Mouse (Mus musculus): ENCODE data around the gene Dgke.
"Not testable (repeated sequence)": the region's sequence is repeated elsewhere in the genome, so short reads cannot be mapped to it uniquely, and the experiment has no call there.

Gene Dgke

DNA sequence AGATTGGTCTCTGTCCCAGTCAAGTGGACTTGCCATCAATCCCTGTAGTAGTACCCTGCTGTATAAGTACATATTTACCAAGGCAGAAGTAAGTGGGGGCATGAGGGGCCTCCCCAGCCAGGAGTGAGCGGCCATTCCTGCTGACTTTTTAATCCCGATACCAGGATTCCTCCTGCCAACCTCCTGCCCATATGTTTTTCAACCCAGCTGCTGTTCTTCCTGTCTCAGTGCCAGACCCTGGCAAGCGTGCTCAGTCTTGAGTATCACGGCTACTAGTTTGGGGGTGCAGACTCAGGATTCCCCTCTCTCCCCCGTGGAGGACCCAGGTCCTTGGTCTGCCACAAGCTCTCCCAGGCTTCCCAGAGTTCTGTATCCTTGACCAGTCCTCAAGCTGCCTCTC lies 64.0 kb downstream of the Dgke start:
- DNase-seq (ENCODE audit: extremely low spot score), result no peak

DNA sequence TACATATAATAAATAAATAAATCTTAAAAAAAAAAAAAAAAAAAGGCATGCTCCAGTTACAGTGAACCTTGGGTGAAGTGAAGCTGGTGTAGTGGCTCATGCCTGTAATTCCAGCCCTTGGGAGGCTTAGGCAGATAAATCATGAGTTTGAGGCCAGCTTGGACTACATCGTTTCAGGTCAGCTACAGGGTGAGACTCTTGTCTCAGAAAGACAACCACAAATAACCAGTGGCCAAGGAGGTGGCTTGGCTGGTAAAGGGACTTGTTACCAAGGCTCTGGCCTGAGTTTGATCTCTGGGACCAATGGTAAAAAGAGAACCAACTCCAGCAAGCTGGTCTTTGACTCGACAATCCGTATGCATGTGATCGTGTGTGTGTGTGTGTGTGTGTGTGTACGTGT lies 64.6 kb downstream of the Dgke start:
- no peak for DNase-seq (ENCODE audit: extremely low spot score)

DNA sequence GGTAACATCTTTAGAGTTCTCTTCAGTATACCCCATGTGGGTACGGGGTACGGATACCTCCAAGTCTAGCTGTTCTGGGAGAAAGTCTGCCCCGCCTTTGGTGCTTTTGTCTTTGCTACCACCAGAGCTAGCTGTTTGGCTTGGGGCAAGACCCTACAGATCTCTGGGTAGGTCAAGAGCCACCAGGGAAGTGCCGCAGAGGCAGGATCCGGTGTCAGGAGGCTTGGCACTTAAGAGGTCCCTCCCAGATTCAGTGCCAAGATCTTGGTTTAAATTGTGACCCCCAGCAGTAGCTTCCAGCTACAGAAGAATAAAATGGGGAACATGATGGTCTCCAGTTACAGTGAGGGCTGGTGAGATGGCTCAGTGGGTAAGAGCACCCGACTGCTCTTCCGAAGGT lies 65.1 kb downstream of the Dgke start:
- no peak for DNase-seq (ENCODE audit: extremely low spot score)

DNA sequence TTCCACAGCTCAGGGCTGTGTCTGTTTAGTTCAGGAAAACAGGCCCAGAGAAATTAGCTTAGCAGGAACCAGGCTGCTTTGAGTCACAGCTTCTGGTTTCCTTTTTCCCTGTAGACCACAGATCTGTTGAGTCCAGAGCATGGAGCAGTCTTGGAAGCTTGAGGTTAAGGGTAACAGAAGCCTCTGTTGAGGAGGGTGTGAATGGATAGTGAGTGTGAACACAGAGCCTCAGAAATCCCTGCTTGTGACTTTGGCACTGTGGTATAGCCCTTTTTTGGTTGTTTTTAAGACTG lies 66.2 kb downstream of the Dgke start:
- no peak for DNase-seq (ENCODE audit: extremely low spot score)

DNA sequence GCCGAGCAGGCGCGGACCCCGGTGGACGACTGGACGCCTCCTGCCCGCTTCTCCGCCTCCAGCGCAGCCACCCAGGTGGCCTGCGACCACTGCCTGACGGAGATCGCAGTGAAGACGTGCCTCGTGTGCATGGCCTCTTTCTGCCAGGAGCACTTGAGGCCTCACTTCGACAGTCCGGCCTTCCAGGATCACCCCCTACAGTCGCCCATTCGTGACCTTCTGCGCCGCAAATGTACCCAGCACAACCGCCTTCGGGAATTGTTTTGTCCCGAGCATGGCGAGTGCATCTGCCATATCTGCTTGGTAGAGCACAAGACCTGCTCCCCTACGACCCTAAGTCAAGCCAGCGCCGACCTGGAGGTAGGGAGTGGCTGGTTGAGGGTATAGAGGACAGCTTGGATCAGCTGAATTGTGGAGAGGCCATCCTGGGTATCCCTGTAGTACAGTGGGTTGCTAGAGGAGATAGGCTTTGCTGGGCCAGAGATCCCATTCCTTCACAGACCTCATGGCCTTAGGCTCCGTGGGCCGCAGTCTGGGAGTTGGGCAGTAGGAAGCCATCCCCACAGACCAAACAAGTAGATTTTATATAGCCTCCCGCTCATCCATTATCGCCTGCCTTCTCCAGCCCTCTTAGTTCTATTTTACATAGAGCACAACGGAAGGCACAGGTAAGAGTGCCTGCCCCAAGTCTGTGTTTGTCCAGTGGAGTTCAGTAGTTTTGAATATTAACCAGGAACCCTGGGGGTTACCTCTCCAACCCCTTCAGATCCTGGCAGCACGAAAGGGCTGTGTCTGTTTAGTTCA lies 66.7 kb downstream of the Dgke start:
- no peak for DNase-seq (ENCODE audit: extremely low spot score)

DNA sequence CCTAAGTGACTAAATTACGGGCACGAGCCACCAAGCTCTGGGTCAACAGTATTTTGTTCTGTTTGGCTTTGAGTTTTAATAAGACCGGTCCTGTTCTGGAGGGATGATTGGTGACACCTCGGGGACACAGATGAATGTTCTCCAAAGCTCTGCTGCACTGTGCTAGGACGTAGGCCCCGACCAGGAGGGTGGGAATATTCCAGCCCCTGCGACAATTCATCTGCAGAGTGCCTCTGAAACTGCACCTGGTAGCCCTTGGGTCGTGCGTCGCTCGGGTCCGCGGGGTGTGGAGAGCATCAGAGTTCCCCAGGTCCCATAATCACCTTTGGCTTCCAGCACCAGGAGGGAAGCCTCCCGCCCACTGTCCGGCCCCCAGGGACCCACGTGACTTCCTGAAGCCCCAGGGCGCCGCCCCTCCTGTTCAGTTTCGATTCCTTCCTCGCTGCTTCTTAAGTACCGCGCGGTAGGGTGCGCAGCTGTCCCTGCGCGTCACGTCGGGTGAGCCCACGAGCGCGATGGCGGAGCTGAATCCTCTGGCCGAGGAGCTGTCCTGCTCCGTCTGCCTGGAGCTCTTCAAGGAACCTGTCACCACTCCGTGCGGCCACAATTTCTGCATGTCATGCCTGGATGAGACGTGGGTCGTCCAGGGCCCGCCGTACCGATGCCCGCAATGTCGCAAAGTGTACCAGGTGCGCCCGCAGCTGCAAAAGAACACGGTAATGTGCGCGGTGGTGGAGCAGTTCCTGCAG lies 67.5 kb downstream of the Dgke start, which contains the start of gene Trim25:
Trim25 (plus strand) TSS at position 403 of the 749 bp plus-strand sequence.
- peak; percentile 68 for DNase-seq (ENCODE audit: extremely low spot score)

DNA sequence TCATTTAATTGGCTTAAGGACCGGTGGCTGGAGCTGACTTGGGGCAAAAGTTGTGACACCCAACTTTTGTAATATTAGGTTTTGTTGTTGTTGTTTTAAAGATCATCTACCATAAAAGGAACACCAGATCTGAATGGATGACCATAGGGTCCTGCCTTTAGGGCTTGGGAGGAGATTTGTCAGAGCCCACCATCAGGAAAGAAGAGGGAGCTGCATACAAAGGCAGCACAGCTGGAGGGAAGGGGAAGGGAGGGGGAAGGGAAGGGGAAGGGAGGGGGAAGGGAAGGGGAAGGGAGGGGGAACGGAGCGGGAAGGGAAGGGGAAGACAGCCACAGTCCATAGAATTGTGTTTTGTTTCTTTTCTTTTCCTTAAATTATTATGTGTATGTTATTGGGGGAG lies 68.2 kb downstream of the Dgke start:
- no peak for DNase-seq (ENCODE audit: extremely low spot score)

DNA sequence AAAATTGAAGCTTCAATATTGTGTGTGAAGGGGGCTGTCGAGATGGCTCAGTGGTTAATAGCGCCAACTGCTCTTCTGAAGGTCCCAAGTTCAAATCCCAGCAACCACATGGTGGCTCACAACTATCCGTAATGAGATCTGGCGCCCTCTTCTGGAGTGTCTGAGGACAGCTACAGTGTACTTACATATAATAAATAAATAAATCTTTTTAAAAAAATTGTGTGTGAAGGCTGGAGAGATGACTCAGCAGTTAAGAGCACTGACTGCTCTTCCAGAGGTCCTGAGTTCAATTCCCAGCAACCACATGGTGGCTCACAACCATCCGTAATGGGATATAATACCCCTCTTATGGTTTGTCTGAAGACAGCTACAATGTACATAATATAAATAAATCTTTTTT lies 69.3 kb downstream of the Dgke start:
- DNase-seq (ENCODE audit: extremely low spot score), result not testable (repeated sequence)

DNA sequence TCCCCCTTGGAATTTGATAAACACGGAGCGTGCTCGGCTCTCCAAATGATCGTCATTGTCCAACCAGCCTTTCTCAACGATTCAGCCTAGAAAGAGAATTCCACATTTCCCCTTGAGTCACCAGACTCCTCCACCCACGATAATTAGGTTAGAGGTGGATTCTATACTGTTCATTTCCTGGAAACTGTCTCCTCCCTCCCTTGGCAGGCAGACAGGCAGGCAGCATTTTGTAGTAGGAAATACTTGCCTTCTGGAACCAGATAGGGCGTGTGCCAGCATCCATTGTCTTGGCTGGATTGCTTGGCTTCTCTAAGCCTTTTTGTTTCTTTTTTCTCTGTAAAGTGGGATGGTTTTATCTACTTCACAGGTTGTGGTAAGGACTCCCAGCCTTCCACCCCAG lies 70.2 kb downstream of the Dgke start:
- no peak for DNase-seq (ENCODE audit: extremely low spot score)

DNA sequence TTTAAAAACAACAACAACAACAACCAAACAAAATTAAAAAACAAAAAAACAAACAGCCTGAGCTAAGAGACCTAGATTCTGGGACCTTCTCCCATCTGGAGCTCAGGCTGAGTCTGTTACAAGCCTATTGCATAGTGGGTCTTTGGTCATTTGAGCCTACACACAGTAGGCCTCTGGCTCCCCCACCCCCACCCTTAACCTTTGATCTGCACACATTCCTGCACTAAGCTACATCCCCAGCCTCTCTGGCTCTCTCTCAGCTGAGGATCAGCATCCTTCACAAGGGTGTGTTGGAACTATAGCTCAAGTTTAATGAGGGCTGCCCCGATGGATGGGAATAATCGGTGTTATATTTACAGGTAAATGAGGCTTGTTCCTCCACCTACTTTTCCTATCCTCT lies 71.0 kb downstream of the Dgke start:
- no peak for DNase-seq (ENCODE audit: extremely low spot score)

DNA sequence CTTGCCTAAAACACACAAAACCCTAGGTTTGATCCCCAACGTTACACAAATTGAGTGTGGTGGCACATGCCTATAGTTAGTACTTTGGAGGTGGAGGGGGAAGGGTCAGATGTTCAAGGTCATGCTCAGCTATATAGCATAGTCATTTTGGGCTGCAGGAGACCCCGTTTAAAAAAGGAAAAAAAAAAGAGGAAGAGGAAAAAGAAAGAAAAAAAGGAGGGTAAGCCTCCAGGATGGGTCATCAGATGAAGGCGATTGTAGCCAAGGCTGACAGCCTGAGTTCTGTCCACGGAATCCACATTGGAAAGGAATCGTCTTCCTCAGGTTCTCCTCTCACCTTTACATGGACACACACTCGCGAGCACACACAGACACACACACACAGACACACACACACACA lies 72.2 kb downstream of the Dgke start:
- no peak for DNase-seq (ENCODE audit: extremely low spot score)

DNA sequence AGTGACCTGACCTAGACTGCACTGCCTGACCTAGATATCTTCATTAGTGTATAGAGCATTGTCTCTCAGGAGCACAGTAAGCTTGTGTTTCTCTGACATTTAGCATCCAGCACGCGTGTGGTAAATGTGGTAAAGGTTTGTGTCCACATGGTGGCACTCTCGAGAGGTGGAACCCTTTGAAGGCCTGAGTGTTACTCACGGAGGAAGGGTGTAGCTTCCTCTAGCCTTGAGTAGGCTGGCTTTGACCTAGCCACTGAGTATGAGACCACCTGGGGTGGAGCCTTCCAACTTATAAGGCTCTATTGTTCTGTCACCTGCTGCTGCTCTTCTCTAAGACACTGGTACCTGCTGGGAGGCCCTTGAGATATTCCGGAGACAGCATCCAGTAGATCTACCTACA lies 73.0 kb downstream of the Dgke start:
- no peak for DNase-seq (ENCODE audit: extremely low spot score)

DNA sequence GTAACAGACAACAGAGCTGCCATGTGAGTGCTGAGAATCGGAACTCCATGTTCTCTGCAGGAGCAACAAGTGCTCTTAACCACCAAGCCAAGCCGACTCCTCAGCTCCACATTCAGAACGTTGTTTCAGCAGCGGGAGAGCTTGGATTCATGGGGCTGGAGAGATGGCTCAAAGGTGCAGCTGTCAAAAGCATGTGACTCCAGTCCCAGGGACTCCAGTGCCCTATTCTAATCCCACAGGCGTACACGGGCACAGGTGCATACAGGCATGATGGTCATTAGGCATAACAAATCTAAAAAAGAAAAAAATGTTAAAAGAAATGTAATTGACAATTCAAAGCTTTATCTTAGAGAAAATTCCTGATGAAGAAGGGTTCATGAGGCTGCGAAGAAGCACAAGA lies 73.5 kb downstream of the Dgke start:
- DNase-seq (ENCODE audit: extremely low spot score), result no peak

DNA sequence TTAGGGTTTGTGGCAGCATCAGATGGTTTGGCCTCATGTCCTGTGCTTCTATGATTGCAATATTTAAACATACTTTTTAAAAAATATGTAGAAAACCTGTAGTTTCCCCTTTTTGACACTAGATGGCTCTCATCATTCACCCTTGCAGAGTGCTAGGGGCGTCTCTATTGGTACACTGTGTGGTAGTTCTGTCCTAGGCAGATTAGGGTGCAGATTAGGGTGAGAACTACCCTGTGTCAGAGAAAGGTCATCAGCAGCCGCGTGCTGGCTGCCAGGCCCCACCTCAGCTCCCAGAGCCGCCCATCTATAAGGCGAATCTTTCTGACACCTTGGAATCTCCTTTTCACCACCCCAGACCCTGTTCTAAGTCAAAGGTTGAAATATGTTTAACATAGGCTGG lies 77.1 kb downstream of the Dgke start:
- DNase-seq (ENCODE audit: extremely low spot score), result no peak

DNA sequence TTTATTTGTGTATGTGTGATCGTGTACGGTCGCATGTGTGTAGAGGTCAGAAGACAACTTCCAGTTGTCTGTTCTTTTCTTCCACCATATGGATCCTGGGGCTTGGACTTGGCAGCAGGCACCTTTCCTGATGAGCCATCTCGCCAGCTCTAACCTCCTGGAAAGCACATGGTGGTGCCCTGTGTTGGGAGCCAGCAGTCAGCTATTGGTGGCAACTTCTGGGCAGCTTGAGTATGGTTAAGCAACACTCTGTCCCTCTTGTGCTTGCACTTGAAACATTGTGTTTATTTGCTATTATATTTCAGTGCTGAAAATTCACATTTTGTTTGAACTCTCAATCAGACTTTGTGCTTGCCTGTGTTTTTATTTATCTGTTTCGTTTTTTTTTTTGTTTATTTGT lies 77.7 kb downstream of the Dgke start:
- DNase-seq (ENCODE audit: extremely low spot score), result no peak

DNA sequence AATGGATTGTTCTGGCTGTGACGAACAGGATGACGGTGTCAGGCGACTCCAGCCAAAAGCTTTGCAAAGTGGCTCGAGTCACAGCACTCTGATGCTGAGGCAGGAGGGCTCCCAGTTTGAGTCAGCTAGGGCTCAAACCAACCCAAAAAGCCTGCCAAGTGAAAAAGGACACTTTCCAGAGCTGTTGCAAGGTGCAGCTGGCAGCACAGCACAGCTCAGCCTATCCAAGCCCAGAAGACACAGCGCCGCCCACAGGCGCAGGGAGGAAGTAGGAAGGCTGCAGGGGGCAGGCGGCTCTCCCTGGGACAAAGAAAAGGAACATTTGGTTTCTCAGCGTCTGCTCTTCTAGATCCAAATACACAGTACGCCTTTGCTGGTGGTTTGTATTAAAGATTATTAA lies 80.0 kb downstream of the Dgke start:
- no peak for DNase-seq (ENCODE audit: extremely low spot score)
